Mouse (Mus musculus): ENCODE measurements around the gene Itpk1. TPM values are rescaled to one million over a fixed set of nuclear protein-coding genes. Genes with fewer than 3 reads are reported as not detected.

Itpk1 gene
- polyA plus RNA-seq, 1 experiment = 34.2 TPM

GRCm38 (mm10) chr12:102647839-102648564, 56.7 kb downstream of the Itpk1 start:
- Histone ChIP-seq H3K27ac (ENCODE audit: control insufficient read depth, insufficient read depth, low read length) (no peak overlapping the region), H3K4me1 (replicated peaks; ENCODE audit: control insufficient read depth, insufficient read depth, low read length) (peaks cover 67% of the 10 kb centered on the region)

GRCm38 (mm10) chr12:102646586-102647260, 58.0 kb downstream of the Itpk1 start:
- DNase-seq = no peak
- no peak for TF ChIP-seq POLR2A (IDR thresholded peaks at IDR 0.05; ENCODE audit: control insufficient read depth, extremely low read depth, insufficient read depth, low read length, poor library complexity)
- TF ChIP-seq CTCF (IDR thresholded peaks at IDR 0.05; ENCODE audit: borderline replicate concordance, control insufficient read depth, extremely low read depth, insufficient read depth, low read length, poor library complexity) = no peak
- no peak overlapping the region for H3K4me3 ChIP-seq (ENCODE audit: control insufficient read depth, insufficient read depth, low read length)
- WGBS = 57% methylated on average over 7 of the region's 7 CpGs
- H3K27ac ChIP-seq (ENCODE audit: control insufficient read depth, insufficient read depth, low read length) = peak overlapping the region; percentile 44; the same call in 1 of the 2 replicates
- no peaks in the 10 kb centered on the region for H3K36me3 ChIP-seq (ENCODE audit: control insufficient read depth, insufficient read depth, low read length)
- H3K4me1 ChIP-seq (replicated peaks; ENCODE audit: control insufficient read depth, insufficient read depth, low read length) = peaks cover 59% of the 10 kb centered on the region
- no peaks in the 10 kb centered on the region for H3K27me3 ChIP-seq (ENCODE audit: control insufficient read depth, insufficient read depth, low read length)

More at GRCm38 (mm10) chr12:102647839-102648564, 56.7 kb downstream of the Itpk1 start:
- no peaks in the 10 kb centered on the region for H3K36me3 ChIP-seq (ENCODE audit: control insufficient read depth, insufficient read depth, low read length)
- DNase-seq = no peak
- TF ChIP-seq CTCF (IDR thresholded peaks at IDR 0.05; ENCODE audit: borderline replicate concordance, control insufficient read depth, extremely low read depth, insufficient read depth, low read length, poor library complexity) = no peak
- TF ChIP-seq POLR2A (IDR thresholded peaks at IDR 0.05; ENCODE audit: control insufficient read depth, extremely low read depth, insufficient read depth, low read length, poor library complexity) = no peak
- WGBS = 58% methylated on average over 14 of the region's 14 CpGs
- no peak overlapping the region for H3K4me3 ChIP-seq (ENCODE audit: control insufficient read depth, insufficient read depth, low read length)
- no peaks in the 10 kb centered on the region for H3K27me3 ChIP-seq (ENCODE audit: control insufficient read depth, insufficient read depth, low read length)

- H3K36me3 ChIP-seq (ENCODE audit: control insufficient read depth, insufficient read depth, low read length) = no peaks in the 10 kb centered on the region
- no peak overlapping the region for H3K4me3 ChIP-seq (ENCODE audit: control insufficient read depth, insufficient read depth, low read length)
- no peak for TF ChIP-seq CTCF (IDR thresholded peaks at IDR 0.05; ENCODE audit: borderline replicate concordance, control insufficient read depth, extremely low read depth, insufficient read depth, low read length, poor library complexity)
- no peak for TF ChIP-seq POLR2A (IDR thresholded peaks at IDR 0.05; ENCODE audit: control insufficient read depth, extremely low read depth, insufficient read depth, low read length, poor library complexity)
- H3K27me3 ChIP-seq (ENCODE audit: control insufficient read depth, insufficient read depth, low read length) = no peaks in the 10 kb centered on the region
- peaks cover 55% of the 10 kb centered on the region for H3K4me1 ChIP-seq (replicated peaks; ENCODE audit: control insufficient read depth, insufficient read depth, low read length)
- WGBS = 45% methylated on average over 6 of the region's 6 CpGs
- H3K27ac ChIP-seq (ENCODE audit: control insufficient read depth, insufficient read depth, low read length) = peak overlapping the region; percentile 44; the same call in 1 of the 2 replicates
- no peak for DNase-seq
Measured at GRCm38 (mm10) chr12:102645911-102646585, 58.7 kb downstream of the Itpk1 start.

GRCm38 (mm10) chr12:102643316-102643715, 61.4 kb downstream of the Itpk1 start:
- 33% methylated on average over 6 of the region's 6 CpGs for WGBS
- TF ChIP-seq POLR2A (IDR thresholded peaks at IDR 0.05; ENCODE audit: control insufficient read depth, extremely low read depth, insufficient read depth, low read length, poor library complexity) (no peak), CTCF (IDR thresholded peaks at IDR 0.05; ENCODE audit: borderline replicate concordance, control insufficient read depth, extremely low read depth, insufficient read depth, low read length, poor library complexity) (0 out of 2 replicates have a peak, but pooled peaks have one; percentile 12)
- Histone ChIP-seq H3K4me3 (ENCODE audit: control insufficient read depth, insufficient read depth, low read length) (no peak overlapping the region), H3K36me3 (ENCODE audit: control insufficient read depth, insufficient read depth, low read length) (no peaks in the 10 kb centered on the region), H3K4me1 (replicated peaks; ENCODE audit: control insufficient read depth, insufficient read depth, low read length) (peaks cover 49% of the 10 kb centered on the region), H3K27ac (ENCODE audit: control insufficient read depth, insufficient read depth, low read length) (0 out of 2 replicates have a peak overlapping the region, but pooled peaks have one; percentile 5), H3K27me3 (ENCODE audit: control insufficient read depth, insufficient read depth, low read length) (no peaks in the 10 kb centered on the region)
- DNase-seq = peak; percentile 52

- no peak overlapping the region for H3K27ac ChIP-seq (ENCODE audit: control insufficient read depth, insufficient read depth, low read length)
- H3K4me3 ChIP-seq (ENCODE audit: control insufficient read depth, insufficient read depth, low read length) = no peak overlapping the region
- no peak for DNase-seq
- WGBS = 95% methylated on average over 9 of the region's 9 CpGs
- H3K36me3 ChIP-seq (ENCODE audit: control insufficient read depth, insufficient read depth, low read length) = no peaks in the 10 kb centered on the region
- no peak for TF ChIP-seq CTCF (IDR thresholded peaks at IDR 0.05; ENCODE audit: borderline replicate concordance, control insufficient read depth, extremely low read depth, insufficient read depth, low read length, poor library complexity)
- no peak for TF ChIP-seq POLR2A (IDR thresholded peaks at IDR 0.05; ENCODE audit: control insufficient read depth, extremely low read depth, insufficient read depth, low read length, poor library complexity)
- no peaks in the 10 kb centered on the region for H3K27me3 ChIP-seq (ENCODE audit: control insufficient read depth, insufficient read depth, low read length)
- H3K4me1 ChIP-seq (replicated peaks; ENCODE audit: control insufficient read depth, insufficient read depth, low read length) = peaks cover 24% of the 10 kb centered on the region
Measured at GRCm38 (mm10) chr12:102640436-102641163, 64.1 kb downstream of the Itpk1 start.

GRCm38 (mm10) chr12:102638878-102639277, 65.9 kb downstream of the Itpk1 start:
- no peaks in the 10 kb centered on the region for H3K27me3 ChIP-seq (ENCODE audit: control insufficient read depth, insufficient read depth, low read length)
- TF ChIP-seq CTCF (IDR thresholded peaks at IDR 0.05; ENCODE audit: borderline replicate concordance, control insufficient read depth, extremely low read depth, insufficient read depth, low read length, poor library complexity) (no peak), POLR2A (IDR thresholded peaks at IDR 0.05; ENCODE audit: control insufficient read depth, extremely low read depth, insufficient read depth, low read length, poor library complexity) (no peak)
- WGBS = 96% methylated on average over 3 of the region's 3 CpGs
- H3K4me3 ChIP-seq (ENCODE audit: control insufficient read depth, insufficient read depth, low read length) = no peak overlapping the region
- H3K4me1 ChIP-seq (replicated peaks; ENCODE audit: control insufficient read depth, insufficient read depth, low read length) = peaks cover 17% of the 10 kb centered on the region
- no peak for DNase-seq
- no peaks in the 10 kb centered on the region for H3K36me3 ChIP-seq (ENCODE audit: control insufficient read depth, insufficient read depth, low read length)
- H3K27ac ChIP-seq (ENCODE audit: control insufficient read depth, insufficient read depth, low read length) = no peak overlapping the region
